8 mouse cellular contexts compared by ENCODE assay signal in the genomic region with DNA sequence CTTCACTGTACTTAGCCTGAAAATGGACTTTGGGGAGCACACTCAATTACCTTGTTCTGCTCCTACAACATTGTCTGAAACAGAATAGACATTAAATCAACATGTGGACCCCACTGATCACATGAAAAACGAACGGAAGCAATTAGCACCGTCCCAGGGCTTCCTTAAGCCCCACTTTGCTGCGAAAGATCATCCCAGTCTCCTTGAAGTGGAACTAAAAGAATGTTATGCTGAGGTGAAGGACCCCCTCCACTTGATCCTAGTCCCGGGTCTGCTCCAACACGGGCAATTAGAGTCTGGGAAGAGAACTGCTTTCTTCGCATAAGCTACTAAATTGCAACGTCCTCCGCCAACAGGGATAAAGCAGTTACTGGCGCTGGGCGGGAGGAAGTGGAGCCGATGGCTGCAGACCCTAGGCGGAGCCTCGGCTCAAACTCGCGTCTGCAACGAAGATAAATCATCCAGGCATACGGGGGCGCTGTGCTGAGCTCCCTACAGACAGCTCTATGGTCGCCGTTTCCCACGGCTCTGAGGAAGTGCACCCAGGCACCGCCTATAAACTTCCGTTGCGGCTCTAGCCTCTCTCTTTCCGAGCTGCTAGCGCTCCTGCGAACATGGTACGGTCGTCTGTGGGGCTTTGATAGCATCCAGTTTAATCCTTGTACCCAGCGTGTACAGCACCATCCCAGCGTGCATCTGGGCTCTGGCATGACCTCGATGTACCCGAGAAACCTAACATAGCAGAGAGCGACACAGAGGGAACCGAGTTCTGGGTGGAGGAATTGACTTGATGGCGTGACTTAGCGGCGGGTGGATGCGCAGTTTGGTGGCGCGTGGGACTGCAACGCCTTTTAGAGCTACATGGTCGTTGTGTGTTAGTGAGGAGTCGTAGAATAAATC. TPM values are rescaled to one million over a fixed set of nuclear protein-coding genes. Genes with fewer than 3 reads are reported as not detected.
DNase-seq lines count a peak whose midpoint lies in the region; ATAC-seq and TF ChIP-seq lines count a peak whose summit lies in the region.

A gene (plus strand): TSS at position 552 of the 900 bp plus-strand sequence.

- peak within 1 kb of the TSS; percentile 84 for H3K27ac ChIP-seq in heart, embryonic 11.5 days (ENCODE audit: low read depth, low read length)
- peak within 1 kb of the TSS; percentile 92 for H3K27ac ChIP-seq in kidney, embryonic 16.5 days (ENCODE audit: low read length)
- peak within 1 kb of the TSS; percentile 71 for H3K27ac ChIP-seq in liver, adult 2 months (replicated peaks; ENCODE audit: insufficient read depth, low read depth, low read length)

- H3K4me1 ChIP-seq in erythroblast, embryonic 14.5 days (ENCODE audit: control insufficient read depth): peaks cover 55% of the 10 kb centered on the region
- no peaks in the 10 kb centered on the region for H3K4me1 ChIP-seq in heart, embryonic 11.5 days (ENCODE audit: control insufficient read depth, insufficient read depth, low read length)
- no peaks in the 10 kb centered on the region for H3K4me1 ChIP-seq in kidney, embryonic 16.5 days (ENCODE audit: insufficient read depth, low read length)
- H3K4me1 ChIP-seq in liver, adult 2 months (ENCODE audit: control insufficient read depth, insufficient read depth, low read length): peaks cover 3% of the 10 kb centered on the region; the same call in 1 of the 2 replicates

- peak; percentile 70; the same call in 1 of the 2 replicates for TF ChIP-seq POLR2A in brain, embryonic 14.5 days (IDR thresholded peaks at IDR 0.05; ENCODE audit: borderline replicate concordance, extremely low read depth, insufficient read depth, insufficient read length, poor library complexity, severe bottlenecking)
- TF ChIP-seq POLR2A in liver, adult 2 months (IDR thresholded peaks at IDR 0.05; ENCODE audit: extremely low read depth, insufficient read depth, low read length): peak; percentile 73
- TF ChIP-seq POLR2A in myocyte (IDR thresholded peaks at IDR 0.05; ENCODE audit: insufficient read length, low read depth): peak; percentile 92

- peak within 1 kb of the TSS; percentile 46 for H3K4me3 ChIP-seq in C2C12 (ENCODE audit: insufficient read depth, poor library complexity, severe bottlenecking)
- H3K4me3 ChIP-seq in erythroblast, embryonic 14.5 days (replicated peaks): peak within 1 kb of the TSS; percentile 87
- peak within 1 kb of the TSS; percentile 59 for H3K4me3 ChIP-seq in heart, embryonic 11.5 days (ENCODE audit: low read depth, low read length)
- H3K4me3 ChIP-seq in kidney, embryonic 16.5 days (ENCODE audit: low read length): peak within 1 kb of the TSS; percentile 61
- H3K4me3 ChIP-seq in liver, adult 2 months (ENCODE audit: insufficient read depth, low read depth, low read length): peak within 1 kb of the TSS; percentile 73
- H3K4me3 ChIP-seq in myocyte: peak within 1 kb of the TSS; percentile 65

- H3ac ChIP-seq in C2C12 (ENCODE audit: control insufficient read depth, insufficient read length, low read depth): peak within 1 kb of the TSS; percentile 81
- H3ac ChIP-seq in myocyte (ENCODE audit: control insufficient read depth, insufficient read length): peak within 1 kb of the TSS; percentile 30

- TF ChIP-seq CTCF in C2C12 (IDR thresholded peaks at IDR 0.05; ENCODE audit: control insufficient read depth, insufficient read depth, insufficient read length): peak; percentile 37
- peak; percentile 68 for TF ChIP-seq CTCF in brain, embryonic 14.5 days (IDR thresholded peaks at IDR 0.05; ENCODE audit: borderline replicate concordance, extremely low read depth, insufficient read depth, insufficient read length)
- peak; percentile 75 for TF ChIP-seq CTCF in liver, adult 2 months (IDR thresholded peaks at IDR 0.05; ENCODE audit: low read depth, low read length)

- peak within 1 kb of the TSS; percentile 66 for H3K4me2 ChIP-seq in heart, embryonic 11.5 days
- H3K4me2 ChIP-seq in kidney, embryonic 16.5 days (replicated peaks; ENCODE audit: low read depth, low read length): peak within 1 kb of the TSS; percentile 66
- H3K4me2 ChIP-seq in myocyte (ENCODE audit: low read depth): peak within 1 kb of the TSS; percentile 81

- H3K9me3 ChIP-seq in erythroblast, embryonic 14.5 days (ENCODE audit: control insufficient read depth, low read length): peaks cover 7% of the 10 kb centered on the region; the same call in 1 of the 2 replicates
- no peaks in the 10 kb centered on the region for H3K9me3 ChIP-seq in heart, embryonic 11.5 days (replicated peaks; ENCODE audit: control insufficient read depth, low read length)
- no peaks in the 10 kb centered on the region for H3K9me3 ChIP-seq in kidney, embryonic 16.5 days (ENCODE audit: low read length)

- peak; percentile 94 for ATAC-seq in heart, embryonic 11.5 days (replicated peaks; ENCODE audit: insufficient number of reproducible peaks, low FRiP score, low TSS enrichment)
- ATAC-seq in kidney, embryonic 16.5 days (ENCODE audit: low FRiP score, low TSS enrichment): peak; percentile 98

- DNase-seq in brain, embryonic 14.5 days (ENCODE audit: low read depth): peak; percentile 98
- DNase-seq in liver, adult 2 months (ENCODE audit: extremely low read depth, low read depth, low spot score): peak; percentile 83
- peak; percentile 94 for DNase-seq in splenic B cell, adult 2 months (ENCODE audit: low read depth, low spot score)

- peaks cover 16% of the 10 kb centered on the region for H3K79me3 ChIP-seq in C2C12 (ENCODE audit: low read depth)

- H3K36me3 ChIP-seq in C2C12 (ENCODE audit: control insufficient read depth, insufficient read depth) (peaks cover 18% of the 10 kb centered on the region), myocyte (ENCODE audit: control insufficient read depth, insufficient read depth) (peaks cover 7% of the 10 kb centered on the region)
- peaks cover 22% of the 10 kb centered on the region for H3K36me3 ChIP-seq in erythroblast, embryonic 14.5 days (ENCODE audit: control insufficient read depth)
- peaks cover 4% of the 10 kb centered on the region; the same call in 1 of the 2 replicates for H3K36me3 ChIP-seq in heart, embryonic 11.5 days (ENCODE audit: control insufficient read depth, insufficient read depth, low read length)
- 0 out of 2 replicates have a peak, but pooled peaks cover 4% of the 10 kb centered on the region for H3K36me3 ChIP-seq in kidney, embryonic 16.5 days (ENCODE audit: insufficient read depth, low read length)
- H3K36me3 ChIP-seq in liver, adult 2 months (ENCODE audit: control insufficient read depth, insufficient read depth, low read length): peaks cover 13% of the 10 kb centered on the region
- H3K36me3 ChIP-seq in splenic B cell, adult 2 months (ENCODE audit: control insufficient read depth, insufficient read depth, low read length, poor library complexity, severe bottlenecking): peaks cover 2% of the 10 kb centered on the region; the same call in 1 of the 2 replicates

- peak within 1 kb of the TSS; percentile 82 for H3K9ac ChIP-seq in heart, embryonic 11.5 days (ENCODE audit: low read depth, low read length)
- H3K9ac ChIP-seq in kidney, embryonic 16.5 days (replicated peaks; ENCODE audit: low read length): peak within 1 kb of the TSS; percentile 75
- peak within 1 kb of the TSS; percentile 63 for H3K9ac ChIP-seq in liver, adult 2 months (ENCODE audit: low read depth, low read length)

- 18% methylated on average over 45 of the region's 45 CpGs for WGBS in heart, embryonic 11.5 days (ENCODE audit: insufficient replicate concordance)
- WGBS in kidney, embryonic 16.5 days: 21% methylated on average over 45 of the region's 45 CpGs
- under 1% methylated on average over 45 of the region's 45 CpGs for WGBS in liver, adult 2 months

- H3K27me3 ChIP-seq in C2C12 (ENCODE audit: control insufficient read depth, insufficient read depth, insufficient read length): no peaks in the 10 kb centered on the region
- no peaks in the 10 kb centered on the region for H3K27me3 ChIP-seq in erythroblast, embryonic 14.5 days (ENCODE audit: control insufficient read depth)
- no peaks in the 10 kb centered on the region for H3K27me3 ChIP-seq in heart, embryonic 11.5 days (ENCODE audit: control insufficient read depth, insufficient read depth, low read length)
- no peaks in the 10 kb centered on the region; the same call in 1 of the 2 replicates for H3K27me3 ChIP-seq in kidney, embryonic 16.5 days (ENCODE audit: insufficient read depth, low read length)
- no peaks in the 10 kb centered on the region for H3K27me3 ChIP-seq in liver, adult 2 months (ENCODE audit: control insufficient read depth, insufficient read depth, low read length)
- no peaks in the 10 kb centered on the region for H3K27me3 ChIP-seq in myocyte (ENCODE audit: control insufficient read depth, insufficient read depth, insufficient read length)
- no peaks in the 10 kb centered on the region for H3K27me3 ChIP-seq in splenic B cell, adult 2 months (ENCODE audit: control insufficient read depth, insufficient read depth, low read length, poor library complexity, severe bottlenecking)

- peaks cover 24% of the 10 kb centered on the region for H3K79me2 ChIP-seq in C2C12 (ENCODE audit: control insufficient read depth, insufficient read depth)
- H3K79me2 ChIP-seq in liver, adult 2 months (ENCODE audit: control insufficient read depth, insufficient read depth, low read length): no peaks in the 10 kb centered on the region
- peaks cover 19% of the 10 kb centered on the region for H3K79me2 ChIP-seq in myocyte (ENCODE audit: control insufficient read depth, insufficient read depth)

TF ChIP-seq in C2C12, 6 proteins besides CTCF, POLR2A, EP300 and RAD21:
- TF ChIP-seq MAX (IDR thresholded peaks at IDR 0.05) (peak; percentile 51), FOSL1 (IDR thresholded peaks at IDR 0.05; ENCODE audit: insufficient read depth, low read length, poor library complexity, severe bottlenecking) (no peak), CEBPB (IDR thresholded peaks at IDR 0.05; ENCODE audit: low read depth) (no peak)

TF ChIP-seq in myocyte, 11 proteins besides CTCF, POLR2A, EP300 and RAD21:
- peak; percentile 94 for TF ChIP-seq POLR2AphosphoS2 (IDR thresholded peaks at IDR 0.05; ENCODE audit: insufficient read length, low read depth)
- TF ChIP-seq MAX (IDR thresholded peaks at IDR 0.05; ENCODE audit: low read depth): peak; percentile 2
- TF ChIP-seq MYOD1 (IDR thresholded peaks at IDR 0.05; ENCODE audit: control insufficient read depth in 1 of 3, insufficient read length in 2 of 3, low read depth in 2 of 3): no peak

RNA-seq across cellular contexts. Expression of the gene that starts here (rescaled TPM):
- polyA plus RNA-seq in C2C12 (2012; fragmentation: generic; extraction: Trizol) (1,745 TPM), myocyte (2012; fragmentation: generic; extraction: Trizol) (1,272 TPM)
- polyA plus RNA-seq in brain, embryonic 14.5 days (2012; rRNA removed): 699 and 722 TPM in 2 replicates
- polyA plus RNA-seq in erythroblast, embryonic 14.5 days (2012): 12.2 and 13.9 TPM in 2 replicates
- 303 TPM in 2 replicates for polyA plus RNA-seq in heart, embryonic 11.5 days (2014; fragmentation: Nextera tagmentation; extraction: Ambion mirVana)
- 332 and 341 TPM in 2 replicates for polyA plus RNA-seq in kidney, embryonic 16.5 days (2015; fragmentation: Nextera tagmentation; extraction: Ambion mirVana)
- 349 and 403 TPM in 2 replicates for total RNA-seq in liver, adult 2 months (2014; rRNA removed)
- polyA plus RNA-seq in liver, adult 2 months (2012; rRNA removed): 77.1 and 85.4 TPM in 2 replicates

Comparison
In these comparisons a context has a peak if more than half of its experiments do, and no peak if none do; other contexts are left out.
1. Peak in every context shown above with its lines: DNase-seq, ATAC-seq, H3K4me3 ChIP-seq and H3K27ac ChIP-seq.